Mouse (Mus musculus): ENCODE results near the gene Trap1a. TPM values are rescaled to one million over a fixed set of nuclear protein-coding genes. Genes with fewer than 3 reads are reported as not detected.

Gene Trap1a
- polyA plus RNA-seq, 1 experiment: not detected

DNA sequence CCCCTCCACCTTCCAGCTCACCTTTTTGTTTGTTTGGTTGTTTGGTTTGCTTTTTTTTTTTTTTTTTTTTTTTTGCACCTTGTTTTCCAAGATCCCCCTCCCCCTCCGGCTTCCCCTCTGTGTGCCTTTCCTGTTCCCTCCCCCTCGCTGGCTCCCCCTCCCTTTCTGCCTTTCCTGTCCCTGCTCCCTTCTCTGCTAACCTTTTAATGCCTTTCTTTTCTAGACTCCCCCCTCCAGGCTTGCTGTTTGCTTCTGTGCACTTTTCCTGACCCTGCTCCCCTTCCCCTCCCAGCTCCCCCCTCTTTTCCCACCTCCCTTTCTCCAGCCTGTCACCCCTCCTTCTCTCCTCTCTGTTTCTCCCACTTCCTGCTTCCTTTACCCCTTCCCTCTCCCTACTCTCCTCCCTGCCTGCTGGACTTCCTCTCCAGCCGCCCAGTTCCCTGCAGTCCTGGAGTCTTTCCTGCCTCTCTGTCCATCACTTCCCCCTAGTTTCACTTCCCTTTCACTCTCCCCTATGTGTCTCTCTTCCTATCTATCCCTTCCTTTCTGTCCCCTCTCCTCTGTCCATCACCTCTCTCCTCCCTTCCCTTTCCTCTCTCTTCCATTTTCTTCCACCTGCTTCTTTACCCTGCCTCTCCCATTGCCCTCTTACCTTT, 2.1 kb downstream of the Trap1a start:
- H3ac ChIP-seq (ENCODE audit: control insufficient read depth, insufficient read length, low read depth): no peak overlapping the region
- no peaks in the 10 kb centered on the region for H3K27me3 ChIP-seq (ENCODE audit: control insufficient read depth, insufficient read depth, insufficient read length)
- H3K36me3 ChIP-seq (ENCODE audit: control insufficient read depth, insufficient read depth): no peaks in the 10 kb centered on the region
- H3K79me2 ChIP-seq (ENCODE audit: control insufficient read depth, insufficient read depth): no peaks in the 10 kb centered on the region
- H3K4me3 ChIP-seq (ENCODE audit: insufficient read depth, poor library complexity, severe bottlenecking): no peak overlapping the region
- TF ChIP-seq MYOG (IDR thresholded peaks at IDR 0.05; ENCODE audit: control insufficient read depth, extremely low read depth, insufficient read length): no peak
- TF ChIP-seq CEBPB (IDR thresholded peaks at IDR 0.05; ENCODE audit: low read depth): no peak
- no peak for TF ChIP-seq MAX (IDR thresholded peaks at IDR 0.05)
- no peak for TF ChIP-seq USF1 (IDR thresholded peaks at IDR 0.05; ENCODE audit: low read depth)
- TF ChIP-seq MYOD1 (IDR thresholded peaks at IDR 0.05; ENCODE audit: control insufficient read depth, insufficient read length, low read depth): no peak
- TF ChIP-seq CTCF (IDR thresholded peaks at IDR 0.05; ENCODE audit: control insufficient read depth, insufficient read depth, insufficient read length): no peak
- no peak for TF ChIP-seq FOSL1 (IDR thresholded peaks at IDR 0.05; ENCODE audit: insufficient read depth, low read length, poor library complexity, severe bottlenecking)
- no peaks in the 10 kb centered on the region for H3K79me3 ChIP-seq (ENCODE audit: low read depth)

DNA sequence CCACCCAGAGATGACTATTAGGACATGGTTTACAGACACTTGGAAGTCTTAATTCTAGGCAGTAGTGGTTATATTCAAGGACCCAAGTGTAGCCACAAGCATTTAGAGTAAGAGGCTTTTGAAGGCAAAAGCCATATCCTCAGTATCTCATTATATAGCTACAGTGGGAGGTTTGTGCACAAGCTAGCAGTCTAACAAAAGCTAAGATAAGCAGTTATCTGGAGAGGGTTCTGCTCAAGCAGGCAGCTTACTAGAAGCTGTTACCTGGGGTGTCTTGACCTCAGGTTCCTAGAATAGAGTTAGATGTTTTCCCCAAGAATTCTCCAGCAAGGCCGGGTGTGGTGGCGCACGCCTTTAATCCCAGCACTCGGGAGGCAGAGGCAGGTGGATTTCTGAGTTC, 6.1 kb downstream of the Trap1a start:
- H3ac ChIP-seq (ENCODE audit: control insufficient read depth, insufficient read length, low read depth): no peak overlapping the region
- no peaks in the 10 kb centered on the region for H3K79me3 ChIP-seq (ENCODE audit: low read depth)
- TF ChIP-seq CTCF (IDR thresholded peaks at IDR 0.05; ENCODE audit: control insufficient read depth, insufficient read depth, insufficient read length): no peak
- no peak for TF ChIP-seq MYOD1 (IDR thresholded peaks at IDR 0.05; ENCODE audit: control insufficient read depth, insufficient read length, low read depth)
- TF ChIP-seq USF1 (IDR thresholded peaks at IDR 0.05; ENCODE audit: low read depth): no peak
- no peak for TF ChIP-seq FOSL1 (IDR thresholded peaks at IDR 0.05; ENCODE audit: insufficient read depth, low read length, poor library complexity, severe bottlenecking)
- no peak for TF ChIP-seq CEBPB (IDR thresholded peaks at IDR 0.05; ENCODE audit: low read depth)
- no peak for TF ChIP-seq MYOG (IDR thresholded peaks at IDR 0.05; ENCODE audit: control insufficient read depth, extremely low read depth, insufficient read length)
- TF ChIP-seq MAX (IDR thresholded peaks at IDR 0.05): no peak
- no peaks in the 10 kb centered on the region for H3K27me3 ChIP-seq (ENCODE audit: control insufficient read depth, insufficient read depth, insufficient read length)
- H3K36me3 ChIP-seq (ENCODE audit: control insufficient read depth, insufficient read depth): no peaks in the 10 kb centered on the region
- H3K4me3 ChIP-seq (ENCODE audit: insufficient read depth, poor library complexity, severe bottlenecking): no peak overlapping the region
- H3K79me2 ChIP-seq (ENCODE audit: control insufficient read depth, insufficient read depth): no peaks in the 10 kb centered on the region

DNA sequence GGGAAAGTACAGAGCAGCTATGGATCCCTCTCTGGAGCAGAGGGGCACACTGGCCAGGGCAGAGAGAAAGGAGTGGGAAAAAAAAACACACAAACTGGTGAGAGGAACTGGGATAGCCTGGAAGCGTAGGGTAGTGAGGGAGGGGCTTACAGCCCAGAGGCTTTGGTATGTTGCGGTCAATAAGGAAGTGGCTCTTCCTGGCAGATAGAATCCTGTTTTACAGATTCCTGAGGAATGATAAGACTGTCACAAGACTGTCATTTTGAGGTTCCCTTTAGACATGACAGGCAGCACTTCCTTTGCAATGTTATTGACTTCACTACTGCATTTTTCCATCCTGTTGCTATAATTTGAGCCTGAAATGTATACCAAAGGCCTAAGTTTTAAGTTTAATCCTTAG, 7.7 kb downstream of the Trap1a start:
- no peak for TF ChIP-seq CEBPB (IDR thresholded peaks at IDR 0.05; ENCODE audit: low read depth)
- no peak for TF ChIP-seq USF1 (IDR thresholded peaks at IDR 0.05; ENCODE audit: low read depth)
- TF ChIP-seq MYOD1 (IDR thresholded peaks at IDR 0.05; ENCODE audit: control insufficient read depth, insufficient read length, low read depth): no peak
- no peak for TF ChIP-seq CTCF (IDR thresholded peaks at IDR 0.05; ENCODE audit: control insufficient read depth, insufficient read depth, insufficient read length)
- TF ChIP-seq MYOG (IDR thresholded peaks at IDR 0.05; ENCODE audit: control insufficient read depth, extremely low read depth, insufficient read length): no peak
- no peak for TF ChIP-seq MAX (IDR thresholded peaks at IDR 0.05)
- no peak for TF ChIP-seq FOSL1 (IDR thresholded peaks at IDR 0.05; ENCODE audit: insufficient read depth, low read length, poor library complexity, severe bottlenecking)

DNA sequence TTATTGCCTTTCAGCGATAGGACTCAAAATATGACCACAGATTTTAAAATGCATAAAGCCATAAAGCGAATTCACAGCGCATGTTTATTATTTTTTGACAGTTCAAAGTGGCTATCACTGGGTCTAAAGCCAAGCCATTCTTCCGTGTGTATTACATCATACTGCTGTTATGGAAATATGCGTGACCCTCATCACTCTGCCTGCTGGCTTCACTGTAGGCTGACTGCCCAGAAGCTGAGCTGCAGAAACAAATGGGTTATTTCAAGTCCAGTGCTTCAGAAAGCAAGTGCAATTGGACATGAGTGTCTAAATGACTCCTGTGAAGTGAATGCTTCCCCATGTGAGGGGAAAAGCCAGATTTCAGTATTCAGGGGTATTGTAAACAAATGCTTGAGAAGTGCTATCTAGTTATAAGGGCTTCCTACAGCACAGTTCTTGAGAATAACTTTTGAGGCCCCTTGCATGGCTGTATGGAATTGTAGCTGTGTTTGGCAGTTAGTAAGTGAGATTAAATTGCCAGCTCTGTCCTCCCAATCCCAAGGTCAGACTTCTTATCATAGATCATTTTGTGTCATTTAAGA, 18.8 kb downstream of the Trap1a start:
- Histone ChIP-seq H3K79me2 (ENCODE audit: control insufficient read depth, insufficient read depth) (no peaks in the 10 kb centered on the region), H3K27me3 (ENCODE audit: control insufficient read depth, insufficient read depth, insufficient read length) (no peaks in the 10 kb centered on the region), H3K4me3 (ENCODE audit: insufficient read depth, poor library complexity, severe bottlenecking) (no peak overlapping the region), H3K36me3 (ENCODE audit: control insufficient read depth, insufficient read depth) (no peaks in the 10 kb centered on the region), H3K79me3 (ENCODE audit: low read depth) (no peaks in the 10 kb centered on the region), H3ac (ENCODE audit: control insufficient read depth, insufficient read length, low read depth) (no peak overlapping the region)
- TF ChIP-seq MAX (IDR thresholded peaks at IDR 0.05) (no peak), FOSL1 (IDR thresholded peaks at IDR 0.05; ENCODE audit: insufficient read depth, low read length, poor library complexity, severe bottlenecking) (no peak), CEBPB (IDR thresholded peaks at IDR 0.05; ENCODE audit: low read depth) (no peak), USF1 (IDR thresholded peaks at IDR 0.05; ENCODE audit: low read depth) (no peak)

More for the DNA sequence above, 7.7 kb downstream of the Trap1a start:
- Histone ChIP-seq H3K79me3 (ENCODE audit: low read depth) (no peaks in the 10 kb centered on the region), H3K27me3 (ENCODE audit: control insufficient read depth, insufficient read depth, insufficient read length) (no peaks in the 10 kb centered on the region), H3K79me2 (ENCODE audit: control insufficient read depth, insufficient read depth) (no peaks in the 10 kb centered on the region), H3K4me3 (ENCODE audit: insufficient read depth, poor library complexity, severe bottlenecking) (no peak overlapping the region), H3K36me3 (ENCODE audit: control insufficient read depth, insufficient read depth) (no peaks in the 10 kb centered on the region), H3ac (ENCODE audit: control insufficient read depth, insufficient read length, low read depth) (no peak overlapping the region)

DNA sequence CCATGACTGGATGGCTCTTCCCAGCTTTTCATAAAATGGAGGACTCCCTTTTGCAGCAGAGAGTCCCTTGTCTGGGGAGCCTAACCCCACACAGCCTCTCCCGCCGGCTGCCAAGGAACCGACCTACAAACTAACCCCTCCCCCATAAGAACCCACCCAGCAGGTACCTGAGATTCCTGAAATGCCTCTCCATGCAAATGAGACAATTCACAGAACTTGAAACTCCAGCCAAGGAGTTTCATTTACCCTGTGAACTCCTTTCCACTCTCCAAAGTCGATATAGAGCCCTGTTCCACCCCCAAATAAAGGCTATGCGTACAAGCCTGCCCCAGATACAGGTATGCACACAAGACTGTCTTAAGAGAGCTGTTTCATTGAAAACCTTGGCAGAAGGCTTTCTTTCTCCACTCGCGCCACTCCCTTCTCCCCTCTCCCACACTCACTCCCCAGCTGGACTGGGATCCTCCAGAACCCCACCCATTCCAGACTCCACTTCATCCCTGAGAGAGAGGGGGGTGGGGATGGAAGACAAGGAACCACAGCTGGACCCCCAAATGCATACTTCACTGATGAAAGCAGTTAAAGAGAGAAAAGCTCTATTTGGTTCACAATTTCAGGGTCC, 24.3 kb downstream of the Trap1a start:
- Histone ChIP-seq H3ac (ENCODE audit: control insufficient read depth, insufficient read length, low read depth) (no peak overlapping the region), H3K36me3 (ENCODE audit: control insufficient read depth, insufficient read depth) (no peaks in the 10 kb centered on the region), H3K4me3 (ENCODE audit: insufficient read depth, poor library complexity, severe bottlenecking) (no peak overlapping the region), H3K79me2 (ENCODE audit: control insufficient read depth, insufficient read depth) (no peaks in the 10 kb centered on the region), H3K79me3 (ENCODE audit: low read depth) (no peaks in the 10 kb centered on the region), H3K27me3 (ENCODE audit: control insufficient read depth, insufficient read depth, insufficient read length) (no peaks in the 10 kb centered on the region)
- TF ChIP-seq MYOD1 (IDR thresholded peaks at IDR 0.05; ENCODE audit: control insufficient read depth, insufficient read length, low read depth): no peak
- no peak for TF ChIP-seq FOSL1 (IDR thresholded peaks at IDR 0.05; ENCODE audit: insufficient read depth, low read length, poor library complexity, severe bottlenecking)
- no peak for TF ChIP-seq USF1 (IDR thresholded peaks at IDR 0.05; ENCODE audit: low read depth)
- TF ChIP-seq CEBPB (IDR thresholded peaks at IDR 0.05; ENCODE audit: low read depth): no peak
- TF ChIP-seq MYOG (IDR thresholded peaks at IDR 0.05; ENCODE audit: control insufficient read depth, extremely low read depth, insufficient read length): no peak
- TF ChIP-seq MAX (IDR thresholded peaks at IDR 0.05): no peak
- TF ChIP-seq CTCF (IDR thresholded peaks at IDR 0.05; ENCODE audit: control insufficient read depth, insufficient read depth, insufficient read length): no peak

All from C2C12 (cell line).